Mouse (Mus musculus) c-Kit-positive CD71-positive TER-119-positive erythroid progenitor cells, embryonic 14.5 days (primary cell): ENCODE data around the gene Baz1a.
A peak's percentile ranks its signal among the peaks of the same experiment; 100 is the strongest.
"Not testable (repeated sequence)": the region's sequence is repeated elsewhere in the genome, so short reads cannot be mapped to it uniquely, and the experiment has no call there.

Source experiments
- DNase-seq: peaks from one replicate; pipeline ENCODE4 v3.0.0-alpha.2; 2013; ENCODE audit warnings: low spot score

The Baz1a gene

GRCm38 (mm10) chr12:54980939-54981338 is 33.2 kb downstream of the Baz1a start:
- no peak for DNase-seq

- DNase-seq = peak; percentile 62
These were observed 33.6 kb downstream of the Baz1a start for GRCm38 (mm10) chr12:54980532-54980931.

- DNase-seq = no peak
These were observed 45.1 kb downstream of the Baz1a start for GRCm38 (mm10) chr12:54969033-54969432.

DNA sequence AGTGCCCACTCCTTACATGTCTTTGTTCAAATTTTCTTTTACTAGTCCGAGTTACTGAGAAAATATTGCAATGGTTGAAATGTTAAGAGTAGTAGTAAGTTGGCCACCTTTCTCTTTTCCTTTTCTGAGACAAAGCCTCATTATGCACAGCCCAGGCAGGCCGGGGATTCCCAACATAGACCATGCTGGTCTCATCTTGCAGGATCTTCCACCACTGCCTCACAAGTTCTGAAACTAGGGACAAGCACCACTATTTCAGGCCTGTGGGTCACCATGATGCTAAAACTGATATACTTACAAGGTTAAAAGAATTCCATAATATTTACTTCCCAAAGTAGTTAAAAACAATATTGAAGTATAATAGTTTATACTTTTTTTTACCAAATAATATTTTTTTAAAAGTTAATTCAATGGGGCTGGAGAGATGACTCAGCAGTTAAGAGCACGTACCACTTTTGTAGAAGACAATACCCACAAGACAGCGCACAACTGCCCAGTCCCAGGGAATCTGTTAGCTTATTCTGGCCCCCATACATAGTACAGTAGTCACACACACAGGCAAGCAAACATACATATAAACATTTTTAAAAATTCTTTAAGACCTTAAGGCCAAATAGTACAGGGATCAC is 48.5 kb downstream of the Baz1a start:
- no peak for DNase-seq

DNA sequence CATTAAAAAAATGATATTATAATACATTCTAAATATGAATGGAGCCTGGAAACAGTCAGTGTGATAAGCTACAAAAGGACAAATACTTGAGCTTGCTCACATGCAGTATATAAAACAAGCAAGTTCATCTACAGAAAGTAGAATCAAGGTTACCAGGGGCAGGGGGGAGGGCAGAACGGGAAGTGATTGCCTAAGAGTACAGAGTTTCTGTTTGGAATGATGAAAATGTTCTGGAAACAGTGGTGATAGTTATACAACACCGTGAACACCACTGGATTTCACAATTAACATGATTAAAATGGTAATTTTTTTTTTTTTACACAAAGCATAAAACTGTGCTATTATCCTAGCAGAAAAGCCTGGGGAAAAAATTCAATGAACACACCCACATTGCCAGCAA is 54.6 kb downstream of the Baz1a start:
- DNase-seq = no peak

DNA sequence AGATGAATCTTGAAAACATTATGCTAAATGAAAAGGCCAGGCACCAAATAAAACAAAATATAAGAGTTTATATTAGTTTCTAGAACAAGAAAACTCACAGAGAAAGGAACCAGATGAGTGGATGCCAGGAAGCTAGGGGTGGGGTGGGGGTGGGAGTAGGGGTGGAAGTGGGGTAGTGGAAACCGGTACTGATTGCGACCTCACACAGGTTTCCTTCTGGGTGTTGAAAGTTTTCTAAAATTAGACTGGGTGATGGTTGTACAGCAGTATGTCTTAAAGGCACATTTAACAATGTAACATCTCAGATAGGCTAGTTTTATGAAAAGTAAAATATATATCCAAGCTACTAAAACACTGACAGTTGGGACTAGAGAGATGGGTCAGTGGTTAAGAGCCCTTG is 57.2 kb downstream of the Baz1a start:
- DNase-seq = no peak

DNA sequence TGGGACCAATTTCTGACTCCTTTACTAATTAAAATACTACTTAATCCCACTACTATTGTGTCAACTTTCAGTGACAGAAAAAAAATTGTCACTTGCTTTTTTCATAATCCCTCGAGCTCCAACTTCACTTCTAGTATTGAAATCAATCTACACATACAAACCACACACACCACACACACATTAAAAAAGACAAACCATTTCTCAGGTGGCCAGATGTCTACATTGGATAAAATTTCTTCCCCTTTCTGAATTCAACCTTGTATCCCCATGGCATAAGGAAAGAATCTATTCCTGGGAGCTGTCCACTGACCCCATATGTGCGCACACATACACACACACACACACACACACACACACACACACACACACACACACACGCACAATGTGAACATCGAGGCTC is 57.7 kb downstream of the Baz1a start:
- DNase-seq = no peak

DNA sequence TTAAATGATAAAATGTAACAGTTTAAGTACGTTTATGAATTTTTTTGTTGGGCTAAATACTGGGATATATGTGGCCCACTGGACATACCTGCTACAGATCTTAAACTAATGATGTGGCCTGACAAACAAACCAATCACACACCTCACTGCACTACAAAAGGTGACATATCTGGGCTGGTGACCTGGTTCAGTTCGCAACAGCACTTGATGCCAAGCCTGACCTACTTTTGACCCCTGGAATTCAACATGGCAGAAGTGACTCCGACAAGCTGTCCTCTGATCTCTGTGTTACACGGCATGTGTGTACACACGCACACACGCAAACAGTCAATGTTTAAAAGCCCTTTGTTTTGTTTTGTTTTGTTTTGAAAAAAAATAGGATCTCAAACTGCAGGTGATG is 68.0 kb downstream of the Baz1a start:
- DNase-seq = no peak

DNA sequence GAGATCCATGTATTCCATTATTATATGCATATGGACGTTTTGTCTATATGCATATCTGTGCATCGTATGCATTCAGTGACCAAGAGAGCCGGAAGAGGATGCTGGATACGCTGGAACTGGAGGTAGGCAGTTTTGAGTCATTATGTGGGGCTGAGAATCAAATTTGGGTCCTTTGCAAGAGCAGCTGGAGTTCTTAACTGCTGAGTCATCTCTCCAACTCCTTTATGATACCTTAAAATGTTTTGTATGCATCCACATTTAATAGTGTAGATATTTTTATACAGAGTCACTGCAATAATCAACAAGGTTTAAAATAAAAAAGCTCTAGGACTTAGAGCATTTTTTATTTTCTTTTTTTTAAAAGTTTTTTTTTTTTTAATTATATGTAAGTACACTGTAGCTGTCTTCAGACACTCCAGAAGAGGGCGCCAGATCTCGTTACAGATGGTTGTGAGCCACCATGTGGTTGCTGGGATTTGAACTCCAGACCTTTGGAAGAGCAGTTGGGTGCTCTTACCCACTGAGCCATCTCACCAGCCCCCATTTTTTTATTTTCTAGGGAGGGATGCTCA is 71.5 kb downstream of the Baz1a start:
- not testable (repeated sequence) for DNase-seq

GRCm38 (mm10) chr12:54937581-54938343 is 76.4 kb downstream of the Baz1a start:
- peak; percentile 37 for DNase-seq

- DNase-seq = no peak
These were observed 103.8 kb downstream of the Baz1a start for GRCm38 (mm10) chr12:54910387-54910786.

- not testable (repeated sequence) for DNase-seq
These were observed 121.6 kb downstream of the Baz1a start for GRCm38 (mm10) chr12:54892559-54892958.

DNA sequence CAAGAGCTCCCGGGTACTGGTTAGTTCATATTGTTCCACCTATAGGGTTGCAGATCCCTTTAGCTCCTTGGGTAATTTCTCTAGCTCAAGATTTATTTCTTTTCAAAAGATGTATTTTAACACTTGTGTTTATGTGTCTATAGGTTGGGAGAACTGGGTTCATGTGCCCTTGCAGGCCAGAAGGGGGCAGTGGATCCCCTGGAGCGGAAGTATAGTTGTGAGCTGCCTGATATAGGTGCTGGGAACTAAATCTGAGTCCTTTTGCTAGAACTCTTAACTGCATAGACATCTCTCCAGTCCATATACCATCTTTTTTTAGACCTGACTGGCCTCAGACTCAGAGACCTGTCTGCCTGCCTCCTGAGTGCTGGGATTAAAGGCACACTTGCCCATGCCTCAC is 123.7 kb downstream of the Baz1a start:
- no peak for DNase-seq

DNA sequence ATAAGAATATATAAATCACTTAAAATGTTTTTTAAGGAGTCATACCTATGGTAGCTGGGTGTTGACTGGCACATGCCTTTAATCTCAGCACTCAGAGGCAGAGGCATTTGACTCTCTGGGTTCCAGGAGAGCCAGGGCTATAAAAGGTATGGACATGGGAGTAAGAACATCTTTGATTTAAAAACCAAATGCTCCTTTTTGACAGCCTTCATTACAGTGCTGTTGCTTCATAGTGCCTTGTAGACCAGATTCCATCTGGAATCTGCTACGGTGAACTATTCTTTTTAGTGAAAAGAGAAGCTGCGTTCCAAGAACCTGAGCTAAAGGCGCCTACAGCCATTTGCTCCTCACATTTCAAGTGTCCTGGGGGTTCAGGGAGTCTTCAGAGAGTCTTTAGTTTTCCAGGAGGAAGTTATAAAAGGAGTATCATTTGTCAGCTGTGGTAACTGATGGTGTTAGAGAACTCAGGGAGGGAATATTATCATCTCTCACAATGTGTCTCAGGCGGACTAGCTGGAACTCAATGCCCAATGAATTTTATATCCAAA is 126.5 kb downstream of the Baz1a start:
- DNase-seq = no peak

DNA sequence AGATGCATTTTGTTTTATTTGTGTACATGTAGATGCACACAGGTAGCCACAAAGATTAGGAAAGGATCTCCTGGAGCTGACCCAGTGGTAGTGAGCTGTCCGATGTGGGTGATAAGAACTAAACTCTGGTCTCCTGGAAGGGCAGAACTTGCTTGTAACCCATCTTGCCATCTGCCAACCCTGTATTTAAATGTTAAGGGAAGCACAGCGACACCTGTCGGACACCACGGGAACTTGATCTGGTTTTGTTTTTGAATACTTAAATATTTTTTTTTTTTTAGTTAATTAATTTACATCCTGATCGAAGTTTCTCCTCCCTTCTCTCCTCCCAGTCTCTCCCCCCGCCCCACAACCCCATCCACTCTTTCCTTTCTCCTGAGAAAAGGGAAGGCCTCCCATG is 134.5 kb downstream of the Baz1a start:
- DNase-seq = peak; percentile 60

DNA sequence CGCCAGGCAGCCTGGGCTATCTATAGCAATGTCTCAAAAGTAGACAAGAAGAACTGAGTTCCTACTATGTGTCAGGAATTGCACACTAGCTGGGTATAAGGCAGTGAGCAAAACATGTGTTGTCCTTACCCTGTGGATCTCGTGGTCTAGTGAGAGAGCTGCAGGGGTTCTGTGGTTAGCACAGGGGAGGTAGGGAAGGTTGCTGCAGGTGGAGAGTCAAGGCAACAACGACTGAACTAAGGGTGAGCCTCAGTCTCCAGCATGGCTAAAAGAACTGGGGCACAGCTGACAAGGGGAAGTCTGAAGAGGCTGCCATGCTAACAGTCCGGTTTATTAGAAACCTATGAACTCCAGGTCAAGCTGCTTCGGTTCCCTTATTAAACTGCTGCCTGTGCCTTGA is 134.9 kb downstream of the Baz1a start:
- no peak for DNase-seq

DNA sequence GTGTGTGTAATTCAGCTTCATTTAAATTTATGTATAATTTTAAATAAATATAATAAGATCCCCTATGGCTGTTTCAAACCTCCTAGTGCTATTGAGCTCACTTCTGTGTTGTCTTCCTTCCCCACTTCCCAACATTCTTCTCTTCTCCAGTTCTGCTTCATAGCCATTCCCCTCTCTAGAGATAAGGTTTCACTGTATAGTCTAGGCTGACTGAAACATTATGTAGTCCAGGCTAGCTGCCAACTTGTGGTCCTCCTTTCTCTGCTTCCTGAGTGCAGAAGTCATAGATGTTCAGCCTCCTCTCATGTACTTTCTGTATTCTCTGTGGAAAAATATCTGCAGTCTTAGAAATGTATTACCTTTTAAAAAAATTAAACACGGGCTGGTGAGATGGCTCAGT is 136.3 kb downstream of the Baz1a start:
- DNase-seq = no peak

DNA sequence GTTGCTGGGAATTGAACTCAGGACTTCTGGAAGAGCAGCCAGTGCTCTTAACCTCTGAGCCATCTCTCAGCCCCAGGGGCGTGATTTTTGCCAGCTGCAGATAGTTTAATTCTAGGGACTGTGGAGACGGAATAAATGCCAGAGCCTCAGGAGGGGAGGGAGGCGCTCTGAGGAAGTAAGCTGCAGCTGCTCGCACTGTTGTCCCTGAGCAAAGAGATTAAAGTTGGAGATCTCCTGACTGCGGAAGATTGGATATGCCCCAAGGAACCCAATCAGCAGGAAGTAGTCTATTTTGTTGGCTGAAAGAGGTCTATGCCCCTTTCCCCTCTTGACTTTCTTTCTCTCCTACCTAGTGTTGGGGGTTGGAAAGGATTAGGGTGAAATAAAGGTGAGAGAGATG is 137.3 kb downstream of the Baz1a start:
- no peak for DNase-seq

DNA sequence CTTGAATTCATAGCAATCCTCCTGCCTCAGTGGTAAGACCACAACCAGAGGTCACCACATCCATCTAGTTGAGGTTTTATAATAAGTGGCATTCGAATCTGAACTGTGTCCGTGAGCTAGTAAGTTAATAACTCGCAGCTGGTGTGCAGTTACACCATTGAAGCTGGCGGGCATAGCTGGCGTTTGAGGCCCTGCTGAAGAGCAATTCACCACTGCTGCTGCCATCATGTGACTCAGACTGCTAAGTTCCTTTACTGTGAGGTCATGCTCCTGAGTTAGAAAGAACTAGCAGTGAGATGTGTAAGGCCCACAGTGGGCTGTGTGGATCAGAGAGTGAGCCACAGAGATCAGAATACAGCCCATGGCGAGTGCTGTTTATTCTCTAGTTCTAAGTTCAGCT is 139.4 kb downstream of the Baz1a start:
- no peak for DNase-seq

DNA sequence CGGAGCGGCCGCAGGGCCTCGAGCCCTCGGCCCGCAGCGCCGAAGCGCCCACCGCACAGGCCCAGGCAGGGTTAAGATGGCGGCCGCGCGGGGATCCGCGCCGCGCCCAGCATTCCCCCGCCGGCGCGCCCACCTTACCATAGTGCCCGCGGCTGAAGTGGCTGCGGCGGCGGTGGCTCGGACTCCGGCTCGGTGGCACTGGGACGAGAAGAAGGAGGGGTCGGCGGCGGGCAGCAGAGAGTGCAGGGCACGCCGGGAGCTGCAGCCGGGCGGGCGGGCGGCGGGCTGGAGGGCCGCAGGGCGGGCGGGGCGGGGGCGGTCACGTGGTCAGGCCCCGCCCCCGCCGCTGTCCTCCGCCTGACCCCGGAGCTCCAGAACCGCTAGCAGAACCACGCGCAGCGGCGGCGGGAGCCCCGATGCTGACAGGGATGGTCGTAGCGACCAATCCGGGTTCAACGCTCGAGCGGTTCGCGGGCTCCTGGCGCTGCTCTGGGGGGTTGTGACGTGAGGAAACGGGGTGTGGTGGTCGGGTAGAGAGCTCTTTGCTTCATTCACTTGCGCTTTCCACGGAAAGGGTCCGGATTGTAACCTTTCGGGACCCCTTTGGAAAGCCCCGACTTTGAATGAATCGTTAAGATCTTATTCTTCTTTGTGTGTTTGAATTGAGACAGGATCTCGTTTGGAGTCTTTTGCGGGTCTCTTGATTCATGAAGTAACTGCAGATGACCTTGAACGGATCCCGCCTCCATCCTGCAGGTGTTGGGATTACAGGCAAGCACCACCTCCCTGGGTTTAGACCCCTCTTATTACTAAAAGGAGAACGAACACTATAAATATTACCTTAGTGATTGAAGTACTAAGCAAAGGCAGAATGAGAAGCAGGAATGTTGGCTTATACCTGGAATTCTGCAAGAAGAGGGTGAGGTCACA is 151.3 kb downstream of the Baz1a start, which contains the start of gene Cfl2:
Cfl2 (minus strand) TSS at position 272 of the 930 bp plus-strand sequence.
- peak; percentile 60 for DNase-seq

DNA sequence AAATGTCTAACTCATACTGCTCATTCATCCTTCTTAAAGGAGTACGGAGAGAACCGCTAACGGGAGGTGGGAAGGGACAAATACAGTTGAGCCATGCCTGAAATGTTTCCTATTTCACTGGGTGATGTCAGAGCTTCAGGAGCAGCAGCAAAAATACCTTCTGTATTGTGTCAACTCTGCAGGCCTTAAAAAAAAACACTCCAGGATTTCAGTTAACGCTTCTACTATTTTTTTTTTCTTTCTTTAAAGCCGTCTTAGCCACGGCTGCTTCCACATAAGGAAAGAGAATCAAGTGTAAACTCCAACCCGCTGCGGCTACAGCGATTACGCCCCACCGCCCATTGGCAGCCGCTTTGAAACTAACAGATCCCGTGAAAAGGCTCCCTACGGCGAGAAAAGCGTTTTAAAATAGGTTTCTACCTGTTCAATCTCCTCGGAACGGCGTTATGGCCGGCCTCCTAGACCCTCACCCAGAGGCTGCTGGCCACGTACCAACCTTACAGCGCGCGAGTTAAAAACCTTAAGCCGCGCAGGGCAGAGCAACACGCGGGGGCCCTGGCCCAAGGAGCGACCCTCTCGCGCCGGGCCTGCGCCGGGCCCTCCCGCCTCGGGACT is 152.1 kb downstream of the Baz1a start:
- DNase-seq = peak; percentile 51

DNA sequence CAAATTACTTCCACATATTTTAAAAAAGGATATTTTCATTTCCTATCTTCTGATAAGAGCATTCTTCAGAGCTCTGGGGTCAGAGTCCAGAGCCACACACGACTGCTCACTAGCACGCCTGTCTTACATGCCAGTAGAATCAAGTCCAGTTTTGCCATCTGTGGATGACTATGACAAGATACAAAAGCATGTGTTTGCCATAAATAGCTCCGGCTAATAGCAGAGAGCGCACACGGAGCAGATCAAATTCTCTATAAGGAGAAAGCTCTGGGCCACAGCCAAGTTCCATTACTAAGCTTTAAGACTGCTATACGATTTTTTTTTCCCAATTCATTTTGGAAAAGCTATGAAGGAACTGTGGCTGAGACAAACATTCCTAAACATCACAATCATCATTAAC is 154.6 kb downstream of the Baz1a start:
- no peak for DNase-seq
